Mouse (Mus musculus) embryo, embryonic 11.5 days (tissue): ENCODE data around the gene Trim7.
"Not testable (repeated sequence)": the region's sequence is repeated elsewhere in the genome, so short reads cannot be mapped to it uniquely, and the experiment has no call there.

Experiments used
- DNase-seq: peaks from one replicate; pipeline ENCODE4 v3.0.0-alpha.2; 2012; ENCODE audit warnings: low read depth, low spot score

Trim7 gene

GRCm38 (mm10) chr11:48825979-48826751, at the start of gene Trim7, which contains the start of gene Gm12184:
Gene Trim7 (plus strand): TSS chr11:48826140.
Gene Gm12184 (minus strand): TSS chr11:48826655.
- not testable (repeated sequence) for DNase-seq

GRCm38 (mm10) chr11:48776664-48777063, 49.3 kb upstream of the Trim7 start:
- DNase-seq: no peak

- DNase-seq: no peak
Observed at GRCm38 (mm10) chr11:48777303-48777702, 48.6 kb upstream of the Trim7 start.

GRCm38 (mm10) chr11:48779450-48779849, 46.5 kb upstream of the Trim7 start:
- DNase-seq: no peak

- DNase-seq: no peak
Observed at GRCm38 (mm10) chr11:48782243-48782642, 43.7 kb upstream of the Trim7 start.

- DNase-seq: no peak
Observed at GRCm38 (mm10) chr11:48787455-48788211, 38.3 kb upstream of the Trim7 start.

GRCm38 (mm10) chr11:48788311-48789089, 37.4 kb upstream of the Trim7 start:
- DNase-seq: peak; percentile 62

GRCm38 (mm10) chr11:48789215-48789614, 36.7 kb upstream of the Trim7 start:
- no peak for DNase-seq

- DNase-seq: peak; percentile 79
Observed at GRCm38 (mm10) chr11:48789973-48790823, 35.7 kb upstream of the Trim7 start.

GRCm38 (mm10) chr11:48790946-48791345, 35.0 kb upstream of the Trim7 start:
- no peak for DNase-seq

GRCm38 (mm10) chr11:48791894-48792293, 34.0 kb upstream of the Trim7 start:
- DNase-seq: not testable (repeated sequence)

- DNase-seq: no peak
Observed at GRCm38 (mm10) chr11:48793184-48793583, 32.8 kb upstream of the Trim7 start.

GRCm38 (mm10) chr11:48795221-48795620, 30.7 kb upstream of the Trim7 start:
- DNase-seq: no peak

GRCm38 (mm10) chr11:48796290-48796689, 29.6 kb upstream of the Trim7 start:
- DNase-seq: no peak

GRCm38 (mm10) chr11:48797287-48797686, 28.7 kb upstream of the Trim7 start:
- no peak for DNase-seq

- no peak for DNase-seq
Observed at GRCm38 (mm10) chr11:48798308-48798707, 27.6 kb upstream of the Trim7 start.

GRCm38 (mm10) chr11:48798984-48799920, 26.7 kb upstream of the Trim7 start:
- no peak for DNase-seq

- peak; percentile 82 for DNase-seq
Observed at GRCm38 (mm10) chr11:48799921-48800701, 25.8 kb upstream of the Trim7 start, which contains the start of gene Rack1. Gene Rack1 (plus strand): TSS chr11:48800332.
